Mouse (Mus musculus): ENCODE data around the gene Tle2. TPM values are rescaled to one million over a fixed set of nuclear protein-coding genes. Genes with fewer than 3 reads are reported as not detected.

Tle2 gene
- polyA plus RNA-seq, 1 experiment from 2014 or later: 54.8 TPM

DNA sequence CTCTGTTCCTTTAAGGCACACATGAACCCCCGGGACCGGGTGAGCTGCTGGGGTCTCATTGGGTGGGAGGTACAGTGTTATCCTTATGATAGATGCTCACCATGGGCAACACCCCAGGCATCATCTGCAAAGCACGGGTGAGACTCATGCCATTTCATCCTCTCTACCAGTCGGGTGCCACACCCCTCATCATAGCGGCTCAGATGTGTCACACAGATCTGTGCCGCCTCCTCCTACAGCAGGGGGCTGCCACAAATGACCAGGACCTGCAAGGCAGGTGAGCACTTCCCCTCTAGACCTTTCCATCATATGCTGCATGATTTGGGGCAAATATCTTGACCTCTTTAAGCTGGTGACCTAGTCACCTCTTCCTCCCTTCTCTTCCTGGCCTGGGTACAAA is 63.7 kb downstream of the Tle2 start:
- no peak overlapping the region for H3K27ac ChIP-seq (ENCODE audit: low read length)
- H3K36me3 ChIP-seq (ENCODE audit: control insufficient read depth, insufficient read depth, low read length): no peaks in the 10 kb centered on the region
- no peak overlapping the region for H3K4me2 ChIP-seq (ENCODE audit: low read length)
- no peaks in the 10 kb centered on the region for H3K9me3 ChIP-seq (replicated peaks; ENCODE audit: control insufficient read depth, low read length, poor library complexity, severe bottlenecking)
- no peaks in the 10 kb centered on the region for H3K27me3 ChIP-seq (ENCODE audit: control insufficient read depth, insufficient read depth, low read depth, low read length)
- 74% methylated on average over 6 of the region's 6 CpGs for WGBS
- peaks cover 26% of the 10 kb centered on the region for H3K4me1 ChIP-seq (ENCODE audit: control insufficient read depth, insufficient read depth, low read length)
- no peak overlapping the region for H3K4me3 ChIP-seq (ENCODE audit: low read depth, low read length)
- H3K9ac ChIP-seq (ENCODE audit: low read depth, low read length): no peak overlapping the region
- no peak for ATAC-seq

Other genes starting within 250 kb of the Tle2 start
- gene Tbxa2r, start 245.8 kb upstream of the Tle2 start, polyA plus RNA-seq (2015; fragmentation: Nextera tagmentation; extraction: Ambion mirVana): 4.8 and 5.2 TPM in 2 replicates
- gene Gipc3, start 231.3 kb upstream of the Tle2 start, polyA plus RNA-seq (2015; fragmentation: Nextera tagmentation; extraction: Ambion mirVana): not detected in 2 replicates
- gene Hmg20b, start 224.1 kb upstream of the Tle2 start, polyA plus RNA-seq (2015; fragmentation: Nextera tagmentation; extraction: Ambion mirVana): 24.9 and 25.0 TPM in 2 replicates
- 17.2 and 18.1 TPM in 2 replicates for gene Mfsd12, start 217.1 kb upstream of the Tle2 start, polyA plus RNA-seq (2015; fragmentation: Nextera tagmentation; extraction: Ambion mirVana)
- gene 4930404N11Rik, start 208.7 kb upstream of the Tle2 start, polyA plus RNA-seq (2015; fragmentation: Nextera tagmentation; extraction: Ambion mirVana): 0.63 and 0.80 TPM in 2 replicates
- gene Fzr1, start 196.0 kb upstream of the Tle2 start, polyA plus RNA-seq (2015; fragmentation: Nextera tagmentation; extraction: Ambion mirVana): 145 and 146 TPM in 2 replicates
- gene Dohh, start 190.1 kb upstream of the Tle2 start, polyA plus RNA-seq (2015; fragmentation: Nextera tagmentation; extraction: Ambion mirVana): 77.5 and 86.2 TPM in 2 replicates
- gene Gm48551, start 190.1 kb upstream of the Tle2 start, polyA plus RNA-seq (2015; fragmentation: Nextera tagmentation; extraction: Ambion mirVana): 6.1 and 8.2 TPM in 2 replicates
- 2.3 and 3.3 TPM in 2 replicates for gene Gm48552, start 185.6 kb upstream of the Tle2 start, polyA plus RNA-seq (2015; fragmentation: Nextera tagmentation; extraction: Ambion mirVana)
- 1.2 and 1.4 TPM in 2 replicates for gene Smim24, start 181.5 kb upstream of the Tle2 start, polyA plus RNA-seq (2015; fragmentation: Nextera tagmentation; extraction: Ambion mirVana)
- 15.4 and 17.2 TPM in 2 replicates for gene Nfic, start 118.9 kb upstream of the Tle2 start, polyA plus RNA-seq (2015; fragmentation: Nextera tagmentation; extraction: Ambion mirVana)
- 88.3 and 103 TPM in 2 replicates for gene Celf5, start 91.9 kb upstream of the Tle2 start, polyA plus RNA-seq (2015; fragmentation: Nextera tagmentation; extraction: Ambion mirVana)
- 61.1 and 61.3 TPM in 2 replicates for gene Ncln, start 78.2 kb upstream of the Tle2 start, polyA plus RNA-seq (2015; fragmentation: Nextera tagmentation; extraction: Ambion mirVana)
- 0.44 and 0.58 TPM in 2 replicates for gene S1pr4, start 74.4 kb upstream of the Tle2 start, polyA plus RNA-seq (2015; fragmentation: Nextera tagmentation; extraction: Ambion mirVana)
- 0.80 and 0.87 TPM in 2 replicates for gene Gna15, start 50.3 kb upstream of the Tle2 start, polyA plus RNA-seq (2015; fragmentation: Nextera tagmentation; extraction: Ambion mirVana)
- 89.7 and 90.2 TPM in 2 replicates for gene Gna11, start 29.4 kb upstream of the Tle2 start, polyA plus RNA-seq (2015; fragmentation: Nextera tagmentation; extraction: Ambion mirVana)
- gene Aes, start 15.1 kb upstream of the Tle2 start, polyA plus RNA-seq (2015; fragmentation: Nextera tagmentation; extraction: Ambion mirVana): 700 and 706 TPM in 2 replicates
- 4.3 and 5.2 TPM in 2 replicates for gene Tle6, start 26.5 kb downstream of the Tle2 start, polyA plus RNA-seq (2015; fragmentation: Nextera tagmentation; extraction: Ambion mirVana)
- 1.9 and 2.0 TPM in 2 replicates for gene BC025920, start 31.7 kb downstream of the Tle2 start, polyA plus RNA-seq (2015; fragmentation: Nextera tagmentation; extraction: Ambion mirVana)
- gene Sirt6, start 53.2 kb downstream of the Tle2 start, polyA plus RNA-seq (2015; fragmentation: Nextera tagmentation; extraction: Ambion mirVana): 51.3 and 52.3 TPM in 2 replicates
- 18.4 and 18.6 TPM in 2 replicates for gene Ankrd24, start 54.0 kb downstream of the Tle2 start, polyA plus RNA-seq (2015; fragmentation: Nextera tagmentation; extraction: Ambion mirVana)
- gene Gm10778, start 74.5 kb downstream of the Tle2 start, polyA plus RNA-seq (2015; fragmentation: Nextera tagmentation; extraction: Ambion mirVana): 6.8 and 7.0 TPM in 2 replicates
- gene Zfp433, start 130.3 kb downstream of the Tle2 start, polyA plus RNA-seq (2015; fragmentation: Nextera tagmentation; extraction: Ambion mirVana): 16.0 and 19.6 TPM in 2 replicates
- 18.0 and 20.3 TPM in 2 replicates for gene Gm3055, start 196.6 kb downstream of the Tle2 start, polyA plus RNA-seq (2015; fragmentation: Nextera tagmentation; extraction: Ambion mirVana)
- 3.7 and 3.8 TPM in 2 replicates for gene Gm4767, start 237.6 kb downstream of the Tle2 start, polyA plus RNA-seq (2015; fragmentation: Nextera tagmentation; extraction: Ambion mirVana)

Data from midbrain, embryonic 16.5 days (tissue).